Mouse (Mus musculus): Measurements from ENCODE around the gene Agfg1.
"Not testable (repeated sequence)": the region's sequence is repeated elsewhere in the genome, so short reads cannot be mapped to it uniquely, and the experiment has no call there.

GRCm38 (mm10) chr1:82943295-82943694 is 104.0 kb downstream of the Agfg1 start, which contains the start of gene A030003K21Rik:
- TF ChIP-seq CTCF, EP300 (IDR thresholded peaks at IDR 0.05; ENCODE audit: low read depth): not testable (repeated sequence)
